Mouse (Mus musculus): ENCODE data around the gene Fgfr2. TPM values are rescaled to one million over a fixed set of nuclear protein-coding genes. Genes with fewer than 3 reads are reported as not detected.

The Fgfr2 gene
- total RNA-seq, 2 experiments from 2014 or later: 47.6 to 49.5 TPM

GRCm38 (mm10) chr7:132763911-132764310 lies 359.2 kb downstream of the Fgfr2 start:
- H3K27ac ChIP-seq: peak overlapping the region; percentile 72
- no peak overlapping the region for H3K4me3 ChIP-seq
- DNase-seq (ENCODE audit: low spot score in 2 of 2): no peak
- no peak for TF ChIP-seq CTCF (conservative IDR thresholded peaks at IDR 0.05)

GRCm38 (mm10) chr7:132763351-132763750 lies 359.8 kb downstream of the Fgfr2 start:
- peak overlapping the region; percentile 72 for H3K27ac ChIP-seq
- peak in 1 of 2 experiments; percentile 52 for DNase-seq (ENCODE audit: low spot score in 2 of 2)
- TF ChIP-seq CTCF (conservative IDR thresholded peaks at IDR 0.05): no peak
- H3K4me3 ChIP-seq: no peak overlapping the region

GRCm38 (mm10) chr7:132761409-132761808 lies 361.7 kb downstream of the Fgfr2 start:
- no peak for DNase-seq (ENCODE audit: low spot score in 2 of 2)
- TF ChIP-seq CTCF (conservative IDR thresholded peaks at IDR 0.05): no peak
- Histone ChIP-seq H3K4me3 (no peak overlapping the region), H3K27ac (no peak overlapping the region)

- no peak for DNase-seq (ENCODE audit: low spot score in 2 of 2)
- Histone ChIP-seq H3K4me3 (no peak overlapping the region), H3K27ac (peak overlapping the region; percentile 73; the same call in 1 of the 2 replicates)
- no peak for TF ChIP-seq CTCF (conservative IDR thresholded peaks at IDR 0.05)
Observed at GRCm38 (mm10) chr7:132760589-132761180, 362.5 kb downstream of the Fgfr2 start.

GRCm38 (mm10) chr7:132759926-132760325 lies 363.2 kb downstream of the Fgfr2 start:
- peak overlapping the region; percentile 73 for H3K27ac ChIP-seq
- no peak for TF ChIP-seq CTCF (conservative IDR thresholded peaks at IDR 0.05)
- no peak overlapping the region for H3K4me3 ChIP-seq
- DNase-seq (ENCODE audit: low spot score in 2 of 2): no peak

GRCm38 (mm10) chr7:132759405-132759891 lies 363.7 kb downstream of the Fgfr2 start:
- no peak for DNase-seq (ENCODE audit: low spot score in 2 of 2)
- Histone ChIP-seq H3K4me3 (no peak overlapping the region; the same call in 1 of the 2 replicates), H3K27ac (peak overlapping the region; percentile 73)
- no peak for TF ChIP-seq CTCF (conservative IDR thresholded peaks at IDR 0.05)

GRCm38 (mm10) chr7:132758875-132759274 lies 364.3 kb downstream of the Fgfr2 start:
- H3K27ac ChIP-seq: peak overlapping the region; percentile 73
- peak in 1 of 2 experiments; percentile 55 for DNase-seq (ENCODE audit: low spot score in 2 of 2)
- no peak overlapping the region for H3K4me3 ChIP-seq
- no peak for TF ChIP-seq CTCF (conservative IDR thresholded peaks at IDR 0.05)

- Histone ChIP-seq H3K27ac (no peak overlapping the region; the same call in 1 of the 2 replicates), H3K4me3 (no peak overlapping the region)
- TF ChIP-seq CTCF (conservative IDR thresholded peaks at IDR 0.05): no peak
Observed at GRCm38 (mm10) chr7:132756325-132756724, 366.8 kb downstream of the Fgfr2 start.

GRCm38 (mm10) chr7:132754389-132754750 lies 368.8 kb downstream of the Fgfr2 start:
- no peak for TF ChIP-seq CTCF (conservative IDR thresholded peaks at IDR 0.05)
- Histone ChIP-seq H3K4me3 (no peak overlapping the region), H3K27ac (peak overlapping the region; percentile 39)
- DNase-seq (ENCODE audit: low spot score in 2 of 2): no peak

More at GRCm38 (mm10) chr7:132756325-132756724, 366.8 kb downstream of the Fgfr2 start:
- no peak for DNase-seq (ENCODE audit: low spot score in 2 of 2)

- H3K27ac ChIP-seq: peak overlapping the region; percentile 39
- H3K4me3 ChIP-seq: no peak overlapping the region
- TF ChIP-seq CTCF (conservative IDR thresholded peaks at IDR 0.05): no peak
- DNase-seq (ENCODE audit: low spot score in 2 of 2): no peak
Observed at GRCm38 (mm10) chr7:132753518-132754388, 369.4 kb downstream of the Fgfr2 start.

GRCm38 (mm10) chr7:132751716-132752115 lies 371.4 kb downstream of the Fgfr2 start:
- no peak for TF ChIP-seq CTCF (conservative IDR thresholded peaks at IDR 0.05)
- DNase-seq (ENCODE audit: low spot score in 2 of 2): no peak
- Histone ChIP-seq H3K4me3 (no peak overlapping the region), H3K27ac (peak overlapping the region; percentile 39)

GRCm38 (mm10) chr7:132749504-132749903 lies 373.6 kb downstream of the Fgfr2 start:
- no peak for DNase-seq (ENCODE audit: low spot score in 2 of 2)
- no peak for TF ChIP-seq CTCF (conservative IDR thresholded peaks at IDR 0.05)
- H3K4me3 ChIP-seq: no peak overlapping the region
- no peak overlapping the region for H3K27ac ChIP-seq

- Histone ChIP-seq H3K4me3 (no peak overlapping the region), H3K27ac (peak overlapping the region; percentile 5; the same call in 1 of the 2 replicates)
- no peak for DNase-seq (ENCODE audit: low spot score in 2 of 2)
- no peak for TF ChIP-seq CTCF (conservative IDR thresholded peaks at IDR 0.05)
Observed at GRCm38 (mm10) chr7:132748076-132748769, 374.9 kb downstream of the Fgfr2 start.
